Mouse (Mus musculus): ENCODE measurements around the gene Sept3. TPM values are rescaled to one million over a fixed set of nuclear protein-coding genes. Genes with fewer than 3 reads are reported as not detected.
"Not testable (repeated sequence)": the region's sequence is repeated elsewhere in the genome, so short reads cannot be mapped to it uniquely, and the experiment has no call there.

The Sept3 gene
- polyA plus RNA-seq, 1 experiment, result 252 TPM

GRCm38 (mm10) chr15:82243311-82243710 is 31.4 kb upstream of the Sept3 start:
- Histone ChIP-seq H3K4me3 (ENCODE audit: insufficient read depth, low read depth, low read length) (0 out of 2 replicates have a peak overlapping the region, but pooled peaks have one; percentile 70), H3K4me1 (ENCODE audit: control insufficient read depth, insufficient read depth, low read length) (no peaks in the 10 kb centered on the region), H3K27ac (ENCODE audit: insufficient read depth, low read depth, low read length) (no peak overlapping the region)
- WGBS, result 57% methylated on average over 3 of the region's 3 CpGs
- no peak for TF ChIP-seq CTCF (IDR thresholded peaks at IDR 0.05; ENCODE audit: insufficient read depth, low read depth, low read length)
- TF ChIP-seq POLR2A (IDR thresholded peaks at IDR 0.05; ENCODE audit: insufficient read depth, low read depth, low read length), result no peak

GRCm38 (mm10) chr15:82243742-82244114 is 31.0 kb upstream of the Sept3 start:
- WGBS, result 1% methylated on average over 12 of the region's 12 CpGs
- Histone ChIP-seq H3K4me1 (ENCODE audit: control insufficient read depth, insufficient read depth, low read length) (no peaks in the 10 kb centered on the region), H3K27ac (ENCODE audit: insufficient read depth, low read depth, low read length) (no peak overlapping the region), H3K4me3 (ENCODE audit: insufficient read depth, low read depth, low read length) (peak overlapping the region; percentile 70)
- TF ChIP-seq POLR2A (IDR thresholded peaks at IDR 0.05; ENCODE audit: insufficient read depth, low read depth, low read length) (no peak), CTCF (IDR thresholded peaks at IDR 0.05; ENCODE audit: insufficient read depth, low read depth, low read length) (no peak)

GRCm38 (mm10) chr15:82244115-82244804 is 30.4 kb upstream of the Sept3 start, which contains the start of gene Cenpm:
TSS of gene Cenpm (minus strand) at chr15:82244748.
- H3K27ac ChIP-seq (ENCODE audit: insufficient read depth, low read depth, low read length), result no peak within 1 kb of the TSS
- H3K4me1 ChIP-seq (ENCODE audit: control insufficient read depth, insufficient read depth, low read length), result no peaks in the 10 kb centered on the region
- under 1% methylated on average over 65 of the region's 65 CpGs for WGBS
- TF ChIP-seq CTCF (IDR thresholded peaks at IDR 0.05; ENCODE audit: insufficient read depth, low read depth, low read length), result no peak
- no peak; the same call in 1 of the 2 replicates for TF ChIP-seq POLR2A (IDR thresholded peaks at IDR 0.05; ENCODE audit: insufficient read depth, low read depth, low read length)
- peak within 1 kb of the TSS; percentile 70 for H3K4me3 ChIP-seq (ENCODE audit: insufficient read depth, low read depth, low read length)

GRCm38 (mm10) chr15:82244805-82245161 is 29.9 kb upstream of the Sept3 start:
- 0 out of 2 replicates have a peak overlapping the region, but pooled peaks have one; percentile 70 for H3K4me3 ChIP-seq (ENCODE audit: insufficient read depth, low read depth, low read length)
- 19% methylated on average over 9 of the region's 9 CpGs for WGBS
- not testable (repeated sequence) for H3K4me1 ChIP-seq (ENCODE audit: control insufficient read depth, insufficient read depth, low read length); H3K27ac ChIP-seq (ENCODE audit: insufficient read depth, low read depth, low read length)

GRCm38 (mm10) chr15:82247131-82247776 is 27.4 kb upstream of the Sept3 start:
- TF ChIP-seq CTCF (IDR thresholded peaks at IDR 0.05; ENCODE audit: insufficient read depth, low read depth, low read length) (no peak), POLR2A (IDR thresholded peaks at IDR 0.05; ENCODE audit: insufficient read depth, low read depth, low read length) (no peak)
- 83% methylated on average over 3 of the region's 3 CpGs for WGBS
- Histone ChIP-seq H3K27ac (ENCODE audit: insufficient read depth, low read depth, low read length) (no peak overlapping the region), H3K4me3 (ENCODE audit: insufficient read depth, low read depth, low read length) (no peak overlapping the region), H3K4me1 (ENCODE audit: control insufficient read depth, insufficient read depth, low read length) (no peaks in the 10 kb centered on the region)

- 90% methylated on average over 3 of the region's 3 CpGs for WGBS
- Histone ChIP-seq H3K4me3 (ENCODE audit: insufficient read depth, low read depth, low read length) (no peak overlapping the region), H3K27ac (ENCODE audit: insufficient read depth, low read depth, low read length) (no peak overlapping the region), H3K4me1 (ENCODE audit: control insufficient read depth, insufficient read depth, low read length) (peaks cover 8% of the 10 kb centered on the region)
- TF ChIP-seq CTCF (IDR thresholded peaks at IDR 0.05; ENCODE audit: insufficient read depth, low read depth, low read length) (no peak), POLR2A (IDR thresholded peaks at IDR 0.05; ENCODE audit: insufficient read depth, low read depth, low read length) (no peak)
Measured at GRCm38 (mm10) chr15:82251579-82251978, 23.1 kb upstream of the Sept3 start.

GRCm38 (mm10) chr15:82252097-82252496 is 22.6 kb upstream of the Sept3 start, which contains the start of gene 1500009C09Rik:
TSS of gene 1500009C09Rik (plus strand) at chr15:82252397.
- WGBS, result 90% methylated on average over 6 of the region's 6 CpGs
- Histone ChIP-seq H3K4me1 (ENCODE audit: control insufficient read depth, insufficient read depth, low read length) (peaks cover 8% of the 10 kb centered on the region), H3K4me3 (ENCODE audit: insufficient read depth, low read depth, low read length) (no peak within 1 kb of the TSS), H3K27ac (ENCODE audit: insufficient read depth, low read depth, low read length) (no peak within 1 kb of the TSS)
- TF ChIP-seq POLR2A (IDR thresholded peaks at IDR 0.05; ENCODE audit: insufficient read depth, low read depth, low read length) (no peak), CTCF (IDR thresholded peaks at IDR 0.05; ENCODE audit: insufficient read depth, low read depth, low read length) (no peak)

- peak overlapping the region; percentile 98 for H3K27ac ChIP-seq (ENCODE audit: insufficient read depth, low read depth, low read length)
- peak overlapping the region; percentile 78 for H3K4me3 ChIP-seq (ENCODE audit: insufficient read depth, low read depth, low read length)
- 11% methylated on average over 4 of the region's 4 CpGs for WGBS
- peak; percentile 46 for TF ChIP-seq CTCF (IDR thresholded peaks at IDR 0.05; ENCODE audit: insufficient read depth, low read depth, low read length)
- TF ChIP-seq POLR2A (IDR thresholded peaks at IDR 0.05; ENCODE audit: insufficient read depth, low read depth, low read length), result 0 out of 2 replicates have a peak, but pooled peaks have one; percentile 13
- peaks cover 22% of the 10 kb centered on the region for H3K4me1 ChIP-seq (ENCODE audit: control insufficient read depth, insufficient read depth, low read length)
Measured at GRCm38 (mm10) chr15:82255248-82255647, 19.4 kb upstream of the Sept3 start.

GRCm38 (mm10) chr15:82255944-82256383 is 18.7 kb upstream of the Sept3 start:
- H3K4me3 ChIP-seq (ENCODE audit: insufficient read depth, low read depth, low read length), result peak overlapping the region; percentile 78
- TF ChIP-seq POLR2A (IDR thresholded peaks at IDR 0.05; ENCODE audit: insufficient read depth, low read depth, low read length), result peak; percentile 58
- 0 out of 2 replicates have a peak, but pooled peaks have one; percentile 43 for TF ChIP-seq CTCF (IDR thresholded peaks at IDR 0.05; ENCODE audit: insufficient read depth, low read depth, low read length)
- peak overlapping the region; percentile 98 for H3K27ac ChIP-seq (ENCODE audit: insufficient read depth, low read depth, low read length)
- 3% methylated on average over 10 of the region's 10 CpGs for WGBS
- peaks cover 22% of the 10 kb centered on the region for H3K4me1 ChIP-seq (ENCODE audit: control insufficient read depth, insufficient read depth, low read length)

All from olfactory bulb, adult 2 months (tissue).